In genomic region chr7:64576519-64576951, GRCm38 (mm10) we compare ENCODE assay signal across 12 mouse cellular contexts.
DNase-seq lines count a peak whose midpoint lies in the region; ATAC-seq and TF ChIP-seq lines count a peak whose summit lies in the region.
"Had no signal": no experiment of that assay in that cellular context is flagged by ENCODE, and none has a peak within 500 bp of the region (broad histone marks: within the 10 kb centered on the region; RNA-seq: fewer than 3 reads in every experiment).

No protein-coding gene starts in this region.

- peak; percentile 24 for DNase-seq in cerebellum, adult 9-10 months
- no peak for DNase-seq in cerebellum, adult 11-12 months
- no peak for DNase-seq in kidney, adult 9 months
- DNase-seq in lung, postnatal 36 days, result peak; percentile 54
- DNase-seq in layer of hippocampus, adult 8-10 months (ENCODE audit: low spot score in 2 of 2), result no peak
- DNase-seq: adrenal gland, adult 2 months had no signal

- H3K27ac ChIP-seq in kidney, embryonic 16.5 days (ENCODE audit: low read length), result no peak overlapping the region
- peak overlapping the region; percentile 66 for H3K27ac ChIP-seq in embryonic fibroblast, embryonic 13.5 days (ENCODE audit: insufficient read depth, low read length)
- H3K27ac ChIP-seq: hindbrain, postnatal 0 days; liver, embryonic 12.5 days; midbrain, embryonic 10.5 days had no signal

- peak; percentile 63 for ATAC-seq in kidney, embryonic 16.5 days (ENCODE audit: low FRiP score, low TSS enrichment)
- ATAC-seq in inflammation-experienced regulatory T-cells, adult 6 months, result no peak
- ATAC-seq: hindbrain, postnatal 0 days; liver, embryonic 12.5 days had no signal

- no peak overlapping the region for H3K4me3 ChIP-seq in kidney, embryonic 16.5 days (ENCODE audit: low read length)
- H3K4me3 ChIP-seq in embryonic fibroblast, embryonic 13.5 days (ENCODE audit: insufficient read depth, low read length), result no peak overlapping the region
- H3K4me3 ChIP-seq: liver, embryonic 12.5 days; midbrain, embryonic 10.5 days had no signal

- no peak overlapping the region for H3K4me2 ChIP-seq in kidney, embryonic 16.5 days (replicated peaks; ENCODE audit: low read depth, low read length)
- H3K4me2 ChIP-seq: liver, embryonic 12.5 days had no signal

- no peaks in the 10 kb centered on the region for H3K9me3 ChIP-seq in kidney, embryonic 16.5 days (ENCODE audit: low read length)
- H3K9me3 ChIP-seq: liver, embryonic 12.5 days; midbrain, embryonic 10.5 days had no signal

- no peak overlapping the region for H3K9ac ChIP-seq in kidney, embryonic 16.5 days (replicated peaks; ENCODE audit: low read length)
- H3K9ac ChIP-seq: liver, embryonic 12.5 days had no signal

- H3K4me1 ChIP-seq in kidney, embryonic 16.5 days (ENCODE audit: insufficient read depth, low read length), result no peaks in the 10 kb centered on the region
- no peaks in the 10 kb centered on the region; the same call in 1 of the 2 replicates for H3K4me1 ChIP-seq in embryonic fibroblast, embryonic 13.5 days (ENCODE audit: control insufficient read depth, insufficient read depth, low read length)
- H3K4me1 ChIP-seq: liver, embryonic 12.5 days had no signal

- no peak for TF ChIP-seq POLR2A in embryonic fibroblast, embryonic 13.5 days (IDR thresholded peaks at IDR 0.05; ENCODE audit: low read depth, low read length)

- 6% methylated on average over 1 of the region's 1 CpGs for WGBS in kidney, embryonic 16.5 days

- H3K36me3 ChIP-seq in kidney, embryonic 16.5 days (ENCODE audit: insufficient read depth, low read length), result no peaks in the 10 kb centered on the region
- H3K36me3 ChIP-seq: liver, embryonic 12.5 days; midbrain, embryonic 10.5 days had no signal

- TF ChIP-seq CTCF in embryonic fibroblast, embryonic 13.5 days (IDR thresholded peaks at IDR 0.05; ENCODE audit: borderline replicate concordance, insufficient read depth, low read length), result no peak

- no peaks in the 10 kb centered on the region for H3K27me3 ChIP-seq in kidney, embryonic 16.5 days (ENCODE audit: insufficient read depth, low read length)
- H3K27me3 ChIP-seq: liver, embryonic 12.5 days had no signal

Comparison
In these comparisons a context has a peak if more than half of its experiments do, and no peak if none do; other contexts are left out.
1. DNase-seq: peak in cerebellum, adult 9-10 months (single experiment) and lung, postnatal 36 days (single experiment); none in cerebellum, adult 11-12 months (single experiment), kidney, adult 9 months (single experiment) and layer of hippocampus, adult 8-10 months (0 of 2).